Mouse (Mus musculus) thymus, postnatal 4 days (tissue): Measurements from ENCODE around the gene Zfp420.

Experiments used
- DNase-seq: peaks from one replicate; pipeline ENCODE4 v3.0.0; 2021

Gene Zfp420

GRCm38 (mm10) chr7:29905966-29906681, 46.3 kb downstream of the Zfp420 start, which contains the start of gene Zfp27:
Gene Zfp27, minus strand, starts transcription at chr7:29906572.
- peak; percentile 54 for DNase-seq

DNA sequence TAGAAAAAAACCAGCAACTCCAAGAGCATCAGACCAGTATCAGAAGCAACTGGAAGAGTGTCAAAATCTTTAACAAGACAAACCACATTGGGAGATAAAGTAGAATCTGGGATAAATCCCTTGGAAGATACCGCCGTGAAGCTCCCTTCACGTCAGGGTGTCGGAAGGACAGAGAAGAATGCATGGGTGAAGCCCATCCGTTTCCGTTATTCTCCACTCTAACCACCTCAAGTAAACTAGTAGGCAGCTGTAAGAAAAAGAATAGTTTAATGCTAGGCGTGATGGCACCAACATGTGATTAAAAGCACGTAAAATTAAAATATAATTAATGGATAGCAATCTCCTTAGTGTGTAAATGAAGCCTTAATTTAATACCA, 46.9 kb downstream of the Zfp420 start:
- no peak for DNase-seq

DNA sequence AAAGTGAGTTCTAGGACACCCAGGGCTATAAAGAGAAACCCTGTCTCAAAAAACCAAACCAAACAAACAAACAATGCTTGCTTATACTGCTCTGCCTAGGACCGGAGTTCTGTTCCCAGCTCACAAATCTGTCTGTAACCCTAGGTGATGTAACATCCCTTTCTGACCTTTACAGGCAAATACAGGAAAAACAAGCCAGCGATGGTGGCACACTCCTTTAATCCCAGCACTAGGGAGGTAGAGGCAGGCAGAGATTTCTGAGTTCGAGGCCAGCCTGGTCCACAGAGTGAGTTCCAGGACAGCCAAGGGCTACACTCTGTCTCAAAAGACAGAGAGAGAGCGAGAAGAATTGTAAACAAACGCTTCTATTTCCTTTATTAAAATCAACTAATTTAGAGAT, 47.4 kb downstream of the Zfp420 start:
- DNase-seq: no peak

DNA sequence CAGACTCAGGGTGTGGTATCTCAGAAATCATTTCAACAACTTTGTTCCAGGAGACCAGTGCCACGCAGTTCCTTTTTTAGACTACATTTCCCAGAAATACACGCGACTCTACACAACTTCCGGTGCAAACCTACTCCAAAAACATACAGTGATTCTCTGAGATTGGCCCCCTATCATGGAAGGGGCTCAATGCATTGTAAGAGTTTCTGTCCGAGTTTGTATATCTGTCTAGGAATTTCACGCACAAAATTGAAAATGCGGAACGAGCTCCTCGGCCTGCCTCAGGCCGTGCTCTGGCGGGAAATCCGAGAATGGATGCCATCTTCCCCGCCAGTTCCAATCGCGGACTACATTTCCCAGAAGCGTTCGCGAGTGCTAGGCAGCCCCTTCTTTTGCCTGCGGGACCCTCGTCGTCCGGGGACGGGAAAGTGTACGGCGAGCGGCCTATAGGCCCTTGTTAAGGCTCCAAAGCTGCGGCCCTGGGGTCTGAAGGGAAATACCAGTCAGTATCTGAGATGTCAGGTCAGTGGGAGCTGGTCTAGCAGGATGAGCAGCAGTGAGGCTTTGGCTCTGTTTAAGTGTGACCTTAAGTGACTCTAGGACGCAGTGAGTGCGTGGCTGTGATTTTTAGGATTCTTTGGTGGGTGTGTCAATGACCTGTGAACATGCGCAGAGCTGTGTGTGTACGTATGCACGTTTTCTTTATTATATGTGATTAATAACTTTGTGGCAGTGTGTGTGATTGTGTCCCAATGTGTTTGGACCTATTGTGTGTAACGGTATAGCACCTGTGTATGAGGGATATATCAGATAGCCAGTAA, 48.6 kb downstream of the Zfp420 start, which contains the start of gene Zfp383:
Zfp383 (plus strand) TSS at position 94 of the 821 bp plus-strand sequence.
- peak; percentile 83 for DNase-seq

GRCm38 (mm10) chr7:29910252-29910651, 50.5 kb downstream of the Zfp420 start:
- no peak for DNase-seq

GRCm38 (mm10) chr7:29912172-29912571, 52.4 kb downstream of the Zfp420 start:
- no peak for DNase-seq

DNA sequence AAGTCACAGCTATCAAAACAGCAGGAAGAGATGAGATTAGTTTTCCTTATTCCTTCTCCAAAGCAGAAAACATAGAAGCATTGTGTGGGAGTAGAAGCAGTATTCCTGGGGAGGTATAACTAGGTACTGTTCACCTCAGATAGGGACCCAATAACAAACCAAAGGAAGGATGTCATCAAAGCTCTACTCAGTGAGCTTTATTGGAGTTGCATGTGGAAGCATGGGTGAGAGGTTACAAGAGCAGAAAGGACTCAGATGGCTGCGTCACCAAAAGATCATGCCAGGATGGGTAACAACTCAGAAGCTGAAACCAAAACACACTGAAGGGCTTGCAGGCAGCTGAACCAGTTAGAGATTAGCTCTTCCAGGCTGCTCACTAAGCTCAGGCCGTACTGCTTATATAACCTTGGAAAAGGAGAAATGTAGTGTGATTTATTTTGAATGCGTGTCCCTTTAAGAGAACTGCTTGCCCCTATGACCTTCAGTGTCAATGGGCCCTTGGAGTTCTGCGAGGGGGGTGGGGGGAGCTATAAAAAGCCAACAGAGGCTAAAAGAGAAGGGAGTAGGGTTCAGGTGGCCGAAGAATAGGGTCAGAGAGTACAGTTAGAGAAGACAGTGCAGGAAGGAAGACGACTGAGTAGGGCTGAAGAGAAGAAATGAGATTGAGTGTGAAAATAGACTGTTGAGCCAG, 57.7 kb downstream of the Zfp420 start:
- DNase-seq: no peak

DNA sequence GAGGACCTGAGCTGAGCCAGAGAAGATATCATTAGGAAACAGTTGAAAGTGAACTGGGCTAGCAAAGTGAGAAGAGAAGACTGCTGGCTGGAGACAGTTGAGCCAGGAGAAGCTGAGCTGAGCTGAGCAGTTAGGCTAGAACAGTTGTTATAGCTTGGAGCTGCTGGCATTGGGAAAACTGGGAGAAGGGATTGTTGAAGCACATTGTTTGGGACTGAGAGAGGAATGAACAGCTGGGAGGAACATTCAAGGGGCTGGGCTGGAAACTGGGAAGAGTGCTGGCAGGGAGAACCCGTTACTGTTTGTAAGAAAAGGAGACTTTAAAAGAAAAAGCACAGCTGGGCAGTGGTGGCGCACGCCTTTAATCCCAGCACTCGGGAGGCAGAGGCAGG, 58.3 kb downstream of the Zfp420 start:
- no peak for DNase-seq

GRCm38 (mm10) chr7:29921439-29922093, 61.8 kb downstream of the Zfp420 start:
- no peak for DNase-seq

- no peak for DNase-seq
Observed at GRCm38 (mm10) chr7:29922780-29923179, 63.0 kb downstream of the Zfp420 start.
